Mouse (Mus musculus) cerebellum, postnatal 14 days (tissue): ENCODE measurements around the gene Olfr1477.
"Not testable (repeated sequence)": the region's sequence is repeated elsewhere in the genome, so short reads cannot be mapped to it uniquely, and the experiment has no call there.

Experiments
- DNase-seq, 2 experiments: peaks; one replicate each; pipeline ENCODE4 v3.0.0; 2021; ENCODE audit warnings: mixed read lengths in 2 of 2

Olfr1477 gene

GRCm38 (mm10) chr19:13500246-13500645 lies at the start of gene Olfr1477:
Gene Olfr1477 (plus strand): TSS chr19:13500546.
- DNase-seq: no peak

GRCm38 (mm10) chr19:13455986-13456385 lies 44.4 kb upstream of the Olfr1477 start, which contains the start of gene Olfr1472:
Gene Olfr1472 (minus strand): TSS chr19:13456086.
- DNase-seq: no peak

- DNase-seq: not testable (repeated sequence)
Measured at GRCm38 (mm10) chr19:13469265-13469664, 31.1 kb upstream of the Olfr1477 start, which contains the start of gene Olfr1474. Gene Olfr1474 (plus strand): TSS chr19:13469565.

- no peak for DNase-seq
Measured at GRCm38 (mm10) chr19:13480096-13480495, 20.2 kb upstream of the Olfr1477 start, which contains the start of gene Olfr1475. Gene Olfr1475 (minus strand): TSS chr19:13480196.

- DNase-seq: no peak
Measured at GRCm38 (mm10) chr19:13527613-13528012, 27.3 kb downstream of the Olfr1477 start, which contains the start of gene Olfr1480. Gene Olfr1480 (plus strand): TSS chr19:13527913.
